Mouse (Mus musculus) kidney, adult 11 months (tissue): Measurements from ENCODE around the gene Pkd1.

Source experiments
- DNase-seq: peaks from one replicate; pipeline ENCODE4 v3.0.0; 2022

Pkd1 gene

GRCm38 (mm10) chr17:24549618-24550415 lies at the start of gene Pkd1:
Gene Pkd1 (plus strand): TSS chr17:24549834.
- peak; percentile 99 for DNase-seq

DNA sequence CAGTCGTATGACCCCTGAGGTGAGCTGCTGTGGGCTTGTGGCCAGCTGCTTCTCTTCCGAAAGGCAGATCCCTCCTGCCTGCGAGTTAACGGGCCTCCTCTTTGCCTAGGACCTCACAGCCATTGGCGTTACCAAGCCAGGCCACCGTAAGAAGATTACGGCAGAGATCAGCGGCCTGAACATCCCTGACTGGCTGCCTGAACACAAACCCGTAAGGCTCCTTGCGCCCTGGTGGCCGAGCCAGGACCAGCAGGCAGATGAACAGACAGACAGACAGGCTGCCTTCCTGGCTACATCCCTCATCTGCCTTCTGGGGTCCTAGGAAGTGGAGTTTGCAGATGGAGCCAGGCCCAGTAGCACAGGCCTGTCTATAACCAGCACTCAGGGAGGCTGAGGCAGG lies 47.4 kb upstream of the Pkd1 start:
- no peak for DNase-seq

- DNase-seq, result no peak
Measured at GRCm38 (mm10) chr17:24504085-24504484, 45.5 kb upstream of the Pkd1 start.

- no peak for DNase-seq
Measured at GRCm38 (mm10) chr17:24505286-24505955, 44.2 kb upstream of the Pkd1 start.

- DNase-seq, result no peak
Measured at GRCm38 (mm10) chr17:24506332-24507070, 43.1 kb upstream of the Pkd1 start.

DNA sequence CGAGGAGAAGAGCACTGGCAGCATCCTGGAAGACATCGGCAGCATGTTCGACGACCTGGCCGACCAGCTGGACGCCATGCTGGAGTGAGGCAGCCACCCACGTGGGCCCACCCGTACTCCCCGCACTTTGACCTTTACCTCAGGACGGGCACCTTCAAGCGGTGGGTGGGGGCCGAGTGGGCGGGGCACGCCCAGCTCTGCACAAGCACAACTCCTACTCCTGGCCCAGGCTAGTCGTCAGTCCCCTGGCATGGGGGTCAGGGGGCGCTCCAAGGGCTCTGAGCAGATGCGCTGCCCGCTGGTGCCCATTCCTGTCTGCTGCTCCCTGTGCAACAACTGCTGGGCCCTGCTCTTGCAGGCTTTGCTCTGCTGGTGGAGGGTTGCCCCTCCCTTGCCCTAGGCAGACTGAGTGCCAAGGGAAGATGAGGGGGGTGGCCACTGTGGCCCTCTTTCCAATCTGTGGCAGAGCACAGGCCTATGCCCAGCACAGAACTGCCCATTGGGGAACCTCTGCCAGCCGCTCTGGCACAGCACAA lies 42.4 kb upstream of the Pkd1 start:
- no peak for DNase-seq

DNA sequence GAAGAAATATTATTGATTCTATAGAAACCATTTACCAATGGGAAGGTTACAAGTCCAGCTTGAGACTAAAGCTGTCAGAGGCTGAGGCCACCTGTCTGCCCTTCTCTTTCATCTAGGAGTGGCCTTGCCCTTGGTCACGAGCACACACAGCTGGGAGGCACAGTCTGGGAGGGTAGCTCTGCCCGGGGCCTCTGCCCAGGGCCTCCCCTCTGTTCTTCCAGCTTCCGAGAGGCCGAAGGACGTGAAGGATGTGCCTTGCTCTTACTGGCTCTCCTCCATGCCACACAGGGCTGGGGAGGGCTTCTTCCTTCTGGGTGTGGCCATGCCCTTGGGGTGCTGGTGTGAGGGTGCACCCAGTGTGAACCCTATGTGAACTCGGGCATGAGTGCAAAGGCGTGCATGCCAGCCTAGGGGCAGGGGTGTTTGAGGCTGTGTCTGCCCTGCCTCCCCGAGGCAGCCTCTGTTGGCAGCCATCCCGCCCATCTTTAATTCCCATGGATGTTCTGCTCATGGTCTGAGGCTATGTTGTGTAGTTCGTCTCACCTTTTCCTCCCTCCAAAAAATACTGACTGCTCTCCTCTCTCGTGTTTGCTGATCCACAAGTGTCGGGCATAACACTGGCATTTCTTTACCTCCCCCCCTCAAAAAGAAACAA lies 41.7 kb upstream of the Pkd1 start:
- no peak for DNase-seq

DNA sequence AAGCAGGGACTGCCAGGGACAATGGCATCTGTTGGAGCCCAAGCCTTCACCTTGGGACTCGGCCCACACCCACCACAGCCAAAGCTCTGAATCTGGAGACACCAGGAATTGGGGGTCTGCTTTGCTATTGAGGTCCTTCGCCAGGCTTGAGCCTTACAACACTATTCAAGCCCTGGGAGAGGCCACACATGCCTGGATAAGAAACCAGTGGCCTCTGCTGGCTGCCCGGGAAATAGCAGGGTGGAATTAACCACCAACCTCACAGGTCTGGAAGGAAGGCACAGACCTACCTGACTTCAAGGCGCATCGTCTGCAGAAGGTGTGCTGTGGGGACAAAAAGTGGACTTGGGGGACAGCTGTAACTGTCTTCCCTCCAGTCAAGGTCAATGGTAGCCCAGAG lies 36.0 kb upstream of the Pkd1 start:
- peak; percentile 49 for DNase-seq

GRCm38 (mm10) chr17:24514270-24515257 lies 35.1 kb upstream of the Pkd1 start:
- peak; percentile 25 for DNase-seq

DNA sequence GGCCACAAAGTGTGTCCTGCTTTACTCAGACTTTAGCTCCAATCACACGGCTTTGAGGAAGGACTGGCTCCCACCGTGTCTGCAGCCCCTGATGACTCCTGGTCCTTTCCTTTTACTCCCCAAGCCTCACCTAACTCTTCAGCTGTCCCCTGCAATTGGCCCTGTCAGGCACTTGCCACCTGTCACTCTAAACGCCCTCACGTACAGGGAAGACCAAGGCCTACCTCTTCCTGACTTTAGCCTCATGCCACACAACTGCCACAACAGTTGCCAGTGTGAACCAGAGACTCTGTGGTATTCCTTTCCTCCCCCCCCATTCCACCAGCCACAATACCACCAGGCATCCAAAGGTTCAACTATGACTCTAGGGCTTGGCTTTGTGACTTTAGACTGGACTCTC lies 29.2 kb upstream of the Pkd1 start:
- DNase-seq, result no peak

DNA sequence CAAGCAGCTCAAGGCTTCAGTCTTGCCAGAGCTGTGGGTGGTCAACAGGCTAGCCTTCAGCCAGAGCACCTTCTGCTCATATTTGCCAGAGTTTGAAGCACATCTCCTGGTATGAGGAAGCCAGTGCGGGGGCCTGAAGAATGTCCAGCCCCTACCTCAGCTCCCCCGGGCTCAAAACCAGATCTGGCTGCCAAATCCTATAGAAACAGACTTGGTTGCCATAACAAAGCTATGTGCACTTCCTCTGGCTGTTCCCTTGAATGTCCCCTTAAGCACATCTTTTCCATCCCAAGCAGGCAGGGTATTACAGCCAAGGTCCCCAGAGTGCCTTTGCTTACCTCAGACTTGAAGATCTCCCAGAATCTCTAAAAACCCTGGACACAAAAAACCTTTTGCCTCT lies 24.9 kb upstream of the Pkd1 start:
- DNase-seq, result no peak

GRCm38 (mm10) chr17:24527315-24527714 lies 22.3 kb upstream of the Pkd1 start:
- no peak for DNase-seq

DNA sequence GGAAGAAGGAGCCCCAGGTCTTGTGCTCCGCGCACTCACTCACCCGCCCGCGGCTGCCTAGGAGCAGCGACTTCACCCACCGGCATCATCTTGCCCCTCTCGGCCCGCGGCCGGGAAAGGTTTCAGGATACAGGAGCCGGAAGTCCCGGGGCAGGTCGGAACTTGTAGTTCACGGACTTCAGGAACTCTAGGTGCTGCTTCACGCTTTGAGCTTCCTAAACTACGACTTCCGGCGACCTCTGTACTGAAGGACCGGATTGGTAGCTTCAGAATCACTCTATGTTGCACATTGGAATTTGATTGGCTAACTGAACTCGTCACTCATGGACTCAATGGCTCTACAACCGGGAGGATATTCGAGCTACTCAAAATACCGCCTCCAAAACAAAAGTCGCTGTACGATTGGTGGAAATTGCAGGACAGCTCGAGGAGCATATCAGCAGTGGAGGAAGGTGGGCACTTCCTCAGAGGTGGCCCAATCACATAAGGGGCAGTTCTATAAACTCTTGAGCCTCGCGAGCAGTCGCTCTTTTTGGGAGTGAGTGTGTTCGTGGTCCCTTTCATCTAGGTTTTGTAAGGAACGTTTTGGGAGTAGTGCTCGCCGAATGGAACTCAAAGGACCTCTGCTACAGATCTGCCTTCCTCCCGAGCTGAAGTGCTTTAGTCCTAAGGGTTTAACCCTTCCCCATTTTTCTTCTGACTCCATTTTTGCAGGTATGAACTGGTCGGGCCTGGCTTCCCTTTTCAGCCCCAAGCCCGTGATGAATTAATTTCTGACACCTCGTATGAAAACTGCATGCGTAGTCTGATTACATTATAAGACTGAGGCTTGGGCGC lies 21.7 kb upstream of the Pkd1 start, which contains the start of gene Traf7:
Gene Traf7, minus strand, starts transcription at position 216 of the 837 bp plus-strand sequence.
- peak; percentile 99 for DNase-seq

- DNase-seq, result no peak
Measured at GRCm38 (mm10) chr17:24528560-24528918, 21.1 kb upstream of the Pkd1 start.

GRCm38 (mm10) chr17:24529007-24529451 lies 20.6 kb upstream of the Pkd1 start:
- DNase-seq, result peak; percentile 52

DNA sequence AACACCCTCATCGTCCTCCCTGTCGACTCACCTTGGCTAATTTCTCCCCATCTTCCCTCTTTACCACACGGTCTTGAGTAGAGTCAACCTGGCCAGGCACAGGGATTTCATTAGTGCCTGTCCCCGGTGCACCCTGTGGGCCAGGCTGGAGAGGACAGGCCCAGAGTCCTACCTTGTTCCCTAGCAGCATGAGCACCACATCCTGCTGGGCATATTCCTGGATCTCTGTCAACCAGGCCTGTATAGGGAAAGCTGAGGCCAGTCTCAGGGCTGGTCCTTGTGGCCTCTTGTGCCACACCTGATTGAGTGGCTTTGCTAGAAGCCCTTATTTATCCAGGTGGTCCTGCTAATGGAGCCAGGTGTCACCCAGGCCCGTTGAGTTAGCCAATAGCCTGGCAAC lies 19.8 kb upstream of the Pkd1 start:
- no peak for DNase-seq

- DNase-seq, result no peak
Measured at GRCm38 (mm10) chr17:24530361-24531050, 19.1 kb upstream of the Pkd1 start.

DNA sequence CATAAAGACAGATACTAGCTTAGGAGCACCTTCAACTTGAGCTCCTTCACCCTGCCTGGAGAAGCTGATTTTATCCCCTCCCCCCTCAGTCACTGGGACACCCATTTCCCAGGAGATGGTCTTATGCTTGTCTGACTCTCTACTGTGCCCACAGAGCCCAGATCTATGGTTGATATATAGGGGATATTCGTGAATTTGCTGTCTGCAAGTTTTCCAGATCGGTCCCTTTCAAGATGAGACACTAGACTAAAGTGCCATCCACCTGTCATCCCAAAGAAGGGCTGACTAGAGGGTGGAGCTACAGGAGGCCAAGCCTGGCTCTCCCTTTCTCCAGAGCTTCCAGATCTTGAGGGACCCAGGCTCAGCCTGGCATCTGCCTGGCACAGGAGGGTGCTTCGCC lies 18.6 kb upstream of the Pkd1 start:
- DNase-seq, result no peak

GRCm38 (mm10) chr17:24532045-24532444 lies 17.6 kb upstream of the Pkd1 start:
- DNase-seq, result no peak
